Mouse (Mus musculus) brain, embryonic 18.5 days (tissue): Measurements from ENCODE around the gene Slc15a2.

Experiments used
- DNase-seq: peaks from one replicate; pipeline ENCODE4 v3.0.0-alpha.2; 2012; ENCODE audit warnings: low read depth, low spot score

Gene Slc15a2

GRCm38 (mm10) chr16:36770191-36770771, 14.5 kb downstream of the Slc15a2 start:
- no peak for DNase-seq

GRCm38 (mm10) chr16:36751979-36752378, 32.8 kb downstream of the Slc15a2 start:
- DNase-seq = no peak

- DNase-seq = no peak
These were observed 37.0 kb downstream of the Slc15a2 start for GRCm38 (mm10) chr16:36747767-36748166.

GRCm38 (mm10) chr16:36747068-36747467, 37.7 kb downstream of the Slc15a2 start:
- DNase-seq = no peak

GRCm38 (mm10) chr16:36743580-36743979, 41.2 kb downstream of the Slc15a2 start:
- no peak for DNase-seq

GRCm38 (mm10) chr16:36739404-36739930, 45.3 kb downstream of the Slc15a2 start:
- DNase-seq = no peak

- no peak for DNase-seq
These were observed 49.3 kb downstream of the Slc15a2 start for GRCm38 (mm10) chr16:36735421-36735820.

- peak; percentile 18 for DNase-seq
These were observed 50.9 kb downstream of the Slc15a2 start for GRCm38 (mm10) chr16:36733827-36734226.

GRCm38 (mm10) chr16:36732572-36732971, 52.2 kb downstream of the Slc15a2 start:
- no peak for DNase-seq

GRCm38 (mm10) chr16:36728959-36729358, 55.8 kb downstream of the Slc15a2 start:
- no peak for DNase-seq

- peak; percentile 10 for DNase-seq
These were observed 60.8 kb downstream of the Slc15a2 start for GRCm38 (mm10) chr16:36723880-36724443.

- no peak for DNase-seq
These were observed 62.0 kb downstream of the Slc15a2 start for GRCm38 (mm10) chr16:36722739-36723138.

- no peak for DNase-seq
These were observed 64.3 kb downstream of the Slc15a2 start for GRCm38 (mm10) chr16:36720194-36721055.

GRCm38 (mm10) chr16:36718637-36719036, 66.1 kb downstream of the Slc15a2 start:
- DNase-seq = no peak

GRCm38 (mm10) chr16:36717481-36717880, 67.3 kb downstream of the Slc15a2 start:
- no peak for DNase-seq

- no peak for DNase-seq
These were observed 73.0 kb downstream of the Slc15a2 start for GRCm38 (mm10) chr16:36711760-36712159.

GRCm38 (mm10) chr16:36710794-36711193, 74.0 kb downstream of the Slc15a2 start:
- DNase-seq = no peak

- DNase-seq = no peak
These were observed 75.4 kb downstream of the Slc15a2 start for GRCm38 (mm10) chr16:36709405-36709804.

GRCm38 (mm10) chr16:36708751-36709150, 76.0 kb downstream of the Slc15a2 start:
- DNase-seq = no peak

- DNase-seq = no peak
These were observed 76.9 kb downstream of the Slc15a2 start for GRCm38 (mm10) chr16:36707702-36708423.

GRCm38 (mm10) chr16:36700484-36700883, 84.3 kb downstream of the Slc15a2 start:
- DNase-seq = no peak
